Mouse (Mus musculus) hindbrain, embryonic 11.5 days (tissue): Measurements from ENCODE around the gene Qpctl. TPM values are rescaled to one million over a fixed set of nuclear protein-coding genes. Genes with fewer than 3 reads are reported as not detected.

ENCODE experiments used
- ATAC-seq: fragments of 200-750 bp; cut with Nextera tagmentation; 2 replicates; pipeline ENCODE4 v1.8.0; 2017; ENCODE audit warnings: mild to moderate bottlenecking, moderate TSS enrichment, moderate library complexity; ENCODE audit not compliant: low FRiP score
- DNase-seq: peaks from one replicate; pipeline ENCODE4 v3.0.0-alpha.2; 2015; ENCODE audit warnings: low spot score
- H3K27ac ChIP-seq: fragments of 300-500 bp; sonication (generic); 2 replicates; pipeline ENCODE4 v1.5.1; 2014; ENCODE audit warnings: mild to moderate bottlenecking, low read depth, low read length
- H3K27me3 ChIP-seq: fragments of 300-500 bp; sonication (generic); 2 replicates; pipeline ENCODE4 v1.6.1; 2014; ENCODE audit warnings: mild to moderate bottlenecking, low read length, moderate library complexity, mixed read lengths; ENCODE audit not compliant: control insufficient read depth, insufficient read depth
- H3K36me3 ChIP-seq: fragments of 300-500 bp; sonication (generic); 2 replicates; pipeline ENCODE4 v1.6.1; 2014; ENCODE audit warnings: mild to moderate bottlenecking, low read length, moderate library complexity, mixed read lengths; ENCODE audit not compliant: control insufficient read depth, insufficient read depth
- H3K4me1 ChIP-seq: fragments of 300-500 bp; sonication (generic); replicated peaks from 2 replicates; pipeline ENCODE4 v1.6.1; 2014; ENCODE audit warnings: low read length, mixed read lengths; ENCODE audit not compliant: control insufficient read depth, insufficient read depth
- H3K4me2 ChIP-seq: fragments of 300-500 bp; sonication (generic); replicated peaks from 2 replicates; pipeline ENCODE4 v1.6.1; 2014; ENCODE audit warnings: mild to moderate bottlenecking, low read depth, low read length
- H3K4me3 ChIP-seq: fragments of 300-500 bp; sonication (generic); 2 replicates; pipeline ENCODE4 v1.5.1; 2014; ENCODE audit warnings: low read depth, low read length
- H3K9ac ChIP-seq: fragments of 300-500 bp; sonication (generic); 2 replicates; pipeline ENCODE4 v1.6.1; 2014; ENCODE audit warnings: low read depth, low read length
- H3K9me3 ChIP-seq: fragments of 300-500 bp; sonication (generic); 2 replicates; pipeline ENCODE4 v1.6.1; 2016; ENCODE audit warnings: low read length; ENCODE audit not compliant: control insufficient read depth
- WGBS: fragments of 180-500 bp; shearing (Covaris S2); extraction: QIAGEN DNeasy Blood & Tissue Kit; methylation state at CpG from one replicate; pipeline ENCODE4 v1.1.7; 2014; 5-methylcytosine and 5-hydroxymethylcytosine counted together
- polyA plus RNA-seq: library from polyadenylated mRNA; unstranded; fragments of >200 nt; fragmentation: Nextera tagmentation; extraction: Ambion mirVana; gene quantifications from 2 replicates; pipeline ENCODE4 v1.2.1, GENCODE M21; 2014

Gene Qpctl
- polyA plus RNA-seq, 1 experiment from 2014 or later: 12.0 TPM

DNA sequence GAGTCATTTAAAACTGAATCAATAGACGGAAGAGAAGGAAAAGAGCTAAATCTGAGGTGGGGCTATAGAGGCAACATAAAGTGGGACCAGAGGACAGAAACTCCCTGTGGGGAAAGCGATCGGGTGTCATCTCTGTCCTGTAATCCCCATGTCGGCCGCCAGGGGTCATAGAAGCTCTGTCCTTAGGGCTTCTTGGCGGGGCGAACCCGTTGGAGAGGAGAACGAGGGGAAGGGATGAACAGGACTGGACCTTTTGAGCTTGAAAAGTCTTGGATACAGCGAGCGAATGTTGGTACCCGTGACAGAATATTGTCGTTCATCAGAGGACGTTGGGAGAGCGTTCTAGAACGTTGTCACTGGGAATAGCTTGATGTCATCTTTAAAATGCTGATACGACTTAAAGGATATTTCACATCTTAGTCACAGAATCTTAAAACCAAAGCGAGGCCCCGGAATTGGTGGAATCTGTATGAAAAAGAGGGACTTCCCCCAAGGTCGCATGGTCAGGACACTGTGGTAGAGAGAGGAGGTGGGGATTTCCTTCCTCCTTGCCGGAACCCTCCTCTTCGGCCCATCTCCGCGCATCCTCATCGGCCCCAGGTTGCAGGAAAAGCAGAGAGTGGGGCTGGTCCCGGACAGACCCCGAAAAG is 29.5 kb upstream of the Qpctl start:
- Histone ChIP-seq H3K9ac (no peak overlapping the region), H3K4me2 (peak overlapping the region; percentile 26), H3K4me1 (peaks cover 5% of the 10 kb centered on the region; the same call in 1 of the 2 replicates), H3K27ac (no peak overlapping the region), H3K27me3 (peaks cover 41% of the 10 kb centered on the region), H3K36me3 (no peaks in the 10 kb centered on the region), H3K9me3 (no peaks in the 10 kb centered on the region), H3K4me3 (peak overlapping the region; percentile 12; the same call in 1 of the 2 replicates)
- ATAC-seq (no peak), DNase-seq (peak; percentile 83)
- WGBS: 8% methylated on average over 26 of the region's 27 CpGs

DNA sequence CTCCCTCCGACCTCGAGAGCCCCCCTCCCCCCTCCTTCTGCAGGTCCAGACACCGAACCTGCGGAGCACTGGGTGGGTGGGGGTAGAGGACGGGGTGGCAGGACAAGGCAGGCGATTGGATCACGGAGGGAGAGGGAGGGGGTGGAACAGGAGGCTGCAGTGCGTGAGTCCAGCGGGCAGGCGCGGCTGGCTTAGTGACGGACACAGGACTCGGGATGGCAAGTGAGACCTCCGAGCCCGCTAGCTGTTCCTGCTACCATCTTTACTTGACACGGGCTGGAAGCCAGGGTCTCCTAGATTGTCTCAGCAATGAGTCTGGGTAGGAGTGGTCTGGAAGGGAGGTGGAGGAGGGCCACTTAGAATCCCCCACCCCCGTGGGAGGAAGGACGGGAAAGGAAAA is 28.9 kb upstream of the Qpctl start:
- H3K27ac ChIP-seq: no peak overlapping the region
- peak overlapping the region; percentile 12; the same call in 1 of the 2 replicates for H3K4me3 ChIP-seq
- H3K36me3 ChIP-seq: no peaks in the 10 kb centered on the region
- no peaks in the 10 kb centered on the region for H3K9me3 ChIP-seq
- H3K4me2 ChIP-seq: 0 out of 2 replicates have a peak overlapping the region, but pooled peaks have one; percentile 11
- 8% methylated on average over 18 of the region's 18 CpGs for WGBS
- H3K9ac ChIP-seq: no peak overlapping the region
- H3K27me3 ChIP-seq: peaks cover 41% of the 10 kb centered on the region
- ATAC-seq: no peak
- peak; percentile 28 for DNase-seq
- H3K4me1 ChIP-seq: peaks cover 5% of the 10 kb centered on the region; the same call in 1 of the 2 replicates

GRCm38 (mm10) chr7:19177216-19177615 is 28.1 kb upstream of the Qpctl start:
- Histone ChIP-seq H3K36me3 (no peaks in the 10 kb centered on the region), H3K4me2 (peak overlapping the region; percentile 60), H3K4me3 (peak overlapping the region; percentile 37), H3K4me1 (peaks cover 5% of the 10 kb centered on the region; the same call in 1 of the 2 replicates), H3K9ac (no peak overlapping the region), H3K27me3 (peaks cover 41% of the 10 kb centered on the region), H3K27ac (no peak overlapping the region), H3K9me3 (no peaks in the 10 kb centered on the region)
- DNase-seq: no peak
- 63% methylated on average over 7 of the region's 7 CpGs for WGBS
- ATAC-seq: no peak

DNA sequence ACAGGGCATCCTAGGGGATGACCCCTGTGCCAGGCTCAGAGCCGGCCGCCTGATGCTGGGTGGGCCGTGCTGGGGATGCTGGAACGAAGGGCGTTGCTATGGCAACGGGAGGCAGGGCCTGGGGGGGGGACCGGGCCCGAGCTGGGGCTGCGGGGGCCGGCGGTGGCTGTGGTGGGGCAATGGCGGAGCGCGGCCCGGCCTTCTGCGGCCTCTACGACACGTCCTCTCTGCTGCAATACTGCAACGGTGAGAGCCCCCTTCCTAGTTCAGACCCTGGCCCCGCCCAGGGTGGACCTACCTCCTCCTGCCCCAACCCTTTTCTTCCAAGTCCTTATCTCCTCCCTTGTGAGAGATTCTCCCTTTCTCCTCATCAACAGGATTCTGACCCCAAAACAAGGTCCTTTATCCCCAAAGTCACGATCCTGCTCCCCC is 27.4 kb upstream of the Qpctl start:
- Histone ChIP-seq H3K4me1 (peaks cover 5% of the 10 kb centered on the region; the same call in 1 of the 2 replicates), H3K27ac (0 out of 2 replicates have a peak overlapping the region, but pooled peaks have one; percentile 32), H3K4me2 (peak overlapping the region; percentile 60), H3K36me3 (no peaks in the 10 kb centered on the region), H3K9me3 (no peaks in the 10 kb centered on the region), H3K27me3 (peaks cover 41% of the 10 kb centered on the region), H3K9ac (peak overlapping the region; percentile 44), H3K4me3 (peak overlapping the region; percentile 37)
- ATAC-seq (peak; percentile 37; the same call in 1 of the 2 replicates), DNase-seq (no peak)
- 3% methylated on average over 17 of the region's 21 CpGs for WGBS

DNA sequence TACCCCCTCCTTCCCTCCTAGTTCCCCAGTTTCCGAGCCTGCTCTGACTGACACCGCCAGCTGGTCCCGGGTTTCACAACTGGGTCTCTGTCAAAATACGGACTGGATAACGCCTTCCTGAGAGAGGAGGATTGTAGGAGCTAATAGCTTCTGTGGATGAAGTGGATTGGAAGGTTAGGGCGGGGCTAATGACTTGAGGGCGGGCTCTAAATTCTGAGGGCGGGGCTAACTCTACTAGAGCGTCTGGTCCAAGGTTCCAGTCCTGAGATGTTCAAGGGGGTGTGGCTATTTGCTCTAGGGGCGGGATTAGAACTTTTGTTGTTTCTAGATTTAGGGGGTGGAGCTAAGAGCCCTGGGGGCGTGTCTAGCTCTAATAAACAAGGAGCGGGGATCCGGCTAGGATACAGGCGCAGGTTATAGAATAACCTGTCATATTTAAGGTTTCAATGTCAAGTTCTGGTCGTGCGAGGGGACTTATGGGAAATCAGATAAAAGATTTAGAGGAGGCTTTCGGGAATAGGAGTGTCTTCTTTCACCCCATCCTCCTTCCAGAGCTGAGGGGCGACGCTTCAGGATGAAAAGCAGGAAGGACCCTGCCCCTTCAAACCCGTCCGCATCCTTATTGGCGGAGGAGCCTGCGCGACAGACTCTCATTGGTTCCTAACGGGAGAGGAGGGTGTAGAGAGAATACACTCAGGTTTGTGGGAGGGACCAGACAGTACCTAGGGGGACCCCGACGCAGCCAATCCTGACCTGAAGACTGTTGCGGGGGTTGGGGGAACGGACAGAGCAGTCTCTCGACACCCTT is 26.8 kb upstream of the Qpctl start, which contains the start of gene Eml2:
TSS of gene Eml2 (plus strand) at position 714 of the 808 bp plus-strand sequence.
- H3K9me3 ChIP-seq: no peaks in the 10 kb centered on the region
- H3K36me3 ChIP-seq: no peaks in the 10 kb centered on the region
- ATAC-seq (peak; percentile 91), DNase-seq (peak; percentile 77)
- peaks cover 5% of the 10 kb centered on the region; the same call in 1 of the 2 replicates for H3K4me1 ChIP-seq
- H3K27ac ChIP-seq: 0 out of 2 replicates have a peak within 1 kb of the TSS, but pooled peaks have one; percentile 32
- H3K4me3 ChIP-seq: peak within 1 kb of the TSS; percentile 37
- peak within 1 kb of the TSS; percentile 44 for H3K9ac ChIP-seq
- H3K27me3 ChIP-seq: peaks cover 41% of the 10 kb centered on the region
- WGBS: under 1% methylated on average over 30 of the region's 30 CpGs
- peak within 1 kb of the TSS; percentile 60 for H3K4me2 ChIP-seq

DNA sequence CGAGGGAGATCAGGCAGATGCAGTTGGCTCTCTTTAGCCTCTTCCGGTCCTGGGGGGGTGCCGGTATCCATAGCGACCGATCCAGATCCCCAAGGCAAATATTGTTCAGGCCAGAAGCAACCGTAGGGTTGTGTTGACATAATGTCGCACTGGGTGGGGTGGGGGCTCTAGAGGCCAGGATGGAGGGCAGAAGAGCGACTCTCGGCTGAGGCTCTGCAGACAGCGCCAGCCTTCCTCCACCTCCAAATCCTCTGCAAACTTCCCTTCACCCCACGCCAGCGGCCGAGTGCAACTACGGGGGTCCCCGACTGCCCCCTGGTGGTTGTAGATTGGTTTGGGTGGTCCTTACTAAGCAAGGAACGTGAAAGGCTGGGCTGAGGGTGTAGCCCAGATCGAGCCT is 23.8 kb upstream of the Qpctl start:
- Histone ChIP-seq H3K4me3 (peak overlapping the region; percentile 26), H3K36me3 (no peaks in the 10 kb centered on the region), H3K4me1 (peaks cover 1% of the 10 kb centered on the region; the same call in 1 of the 2 replicates), H3K9me3 (no peaks in the 10 kb centered on the region), H3K9ac (peak overlapping the region; percentile 41), H3K4me2 (peak overlapping the region; percentile 49), H3K27me3 (peaks cover 23% of the 10 kb centered on the region), H3K27ac (no peak overlapping the region)
- peak; percentile 27; the same call in 1 of the 2 replicates for ATAC-seq
- WGBS: 2% methylated on average over 17 of the region's 17 CpGs
- DNase-seq: peak; percentile 93

GRCm38 (mm10) chr7:19171831-19172230 is 22.7 kb upstream of the Qpctl start:
- Histone ChIP-seq H3K4me2 (no peak overlapping the region), H3K36me3 (no peaks in the 10 kb centered on the region), H3K9me3 (no peaks in the 10 kb centered on the region), H3K27ac (0 out of 2 replicates have a peak overlapping the region, but pooled peaks have one; percentile 31), H3K27me3 (peaks cover 12% of the 10 kb centered on the region), H3K4me3 (no peak overlapping the region), H3K9ac (no peak overlapping the region), H3K4me1 (no peaks in the 10 kb centered on the region)
- no peak for DNase-seq
- 64% methylated on average over 8 of the region's 8 CpGs for WGBS
- ATAC-seq: no peak

DNA sequence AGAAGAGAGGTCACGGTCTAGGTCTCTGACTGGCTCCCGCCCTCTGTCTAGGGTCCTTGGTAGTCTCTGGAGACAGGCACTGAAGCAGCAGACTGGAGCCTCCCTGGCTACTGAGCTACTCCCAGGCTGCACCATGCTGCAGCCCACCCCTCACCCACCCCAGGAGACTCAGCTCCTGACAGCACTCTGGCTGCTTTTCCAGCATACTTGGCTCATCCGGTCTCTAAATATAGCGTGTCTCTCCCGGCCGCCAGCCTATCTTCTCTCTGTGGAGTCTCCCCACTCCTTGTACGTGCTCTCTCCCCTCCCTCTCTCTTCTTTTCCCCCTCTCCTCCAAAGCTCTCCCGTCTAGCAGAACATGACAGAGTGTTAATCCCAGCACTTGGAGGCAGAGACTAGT is 21.1 kb upstream of the Qpctl start:
- Histone ChIP-seq H3K27me3 (peaks cover 2% of the 10 kb centered on the region), H3K9ac (peak overlapping the region; percentile 7; the same call in 1 of the 2 replicates), H3K4me3 (no peak overlapping the region), H3K9me3 (no peaks in the 10 kb centered on the region), H3K27ac (no peak overlapping the region), H3K4me1 (peaks cover 3% of the 10 kb centered on the region), H3K36me3 (no peaks in the 10 kb centered on the region), H3K4me2 (no peak overlapping the region)
- 75% methylated on average over 8 of the region's 8 CpGs for WGBS
- ATAC-seq (no peak), DNase-seq (no peak)
